Mouse (Mus musculus): ENCODE results near the gene Fbxw5. TPM values are rescaled to one million over a fixed set of nuclear protein-coding genes. Genes with fewer than 3 reads are reported as not detected.

The Fbxw5 gene
- total and polyA plus RNA-seq, 3 experiments: 29.2 to 65.6 TPM; not detected in 1

GRCm38 (mm10) chr2:25479551-25480311 is 20.8 kb upstream of the Fbxw5 start:
- TF ChIP-seq EP300 (IDR thresholded peaks at IDR 0.05; ENCODE audit: low read depth in 1 of 2, low read length in 2 of 2): no peak
- no peak for TF ChIP-seq MXI1 (IDR thresholded peaks at IDR 0.05; ENCODE audit: low read depth, low read length)
- TF ChIP-seq POLR2AphosphoS5 (IDR thresholded peaks at IDR 0.05; ENCODE audit: borderline replicate concordance, low read depth, low read length): no peak
- TF ChIP-seq NELFE (IDR thresholded peaks at IDR 0.05; ENCODE audit: low read depth, low read length): no peak
- TF ChIP-seq MYC (IDR thresholded peaks at IDR 0.05; ENCODE audit: low read depth, low read length): no peak
- TF ChIP-seq CHD2 (IDR thresholded peaks at IDR 0.05; ENCODE audit: low read length): no peak
- no peak for TF ChIP-seq MAX (IDR thresholded peaks at IDR 0.05; ENCODE audit: low read length)
- TF ChIP-seq RAD21 (IDR thresholded peaks at IDR 0.05; ENCODE audit: low read depth, low read length): no peak
- no peak for TF ChIP-seq ZNF384 (IDR thresholded peaks at IDR 0.05; ENCODE audit: low read depth, low read length)
- no peak for TF ChIP-seq E2F4 (IDR thresholded peaks at IDR 0.05; ENCODE audit: borderline replicate concordance, low read depth, low read length)
- TF ChIP-seq BHLHE40 (IDR thresholded peaks at IDR 0.05; ENCODE audit: borderline replicate concordance, low read depth, low read length): no peak
- TF ChIP-seq GABPA (IDR thresholded peaks at IDR 0.05; ENCODE audit: low read depth, low read length): no peak
- TF ChIP-seq HCFC1 (IDR thresholded peaks at IDR 0.05; ENCODE audit: low read depth, low read length): no peak
- no peak for TF ChIP-seq CHD1 (IDR thresholded peaks at IDR 0.05; ENCODE audit: low read depth, low read length)
- no peak for TF ChIP-seq ZC3H11A (IDR thresholded peaks at IDR 0.05; ENCODE audit: low read depth, low read length)
- no peak for TF ChIP-seq RCOR1 (IDR thresholded peaks at IDR 0.05; ENCODE audit: low read depth, low read length)
- no peak for TF ChIP-seq SMC3 (IDR thresholded peaks at IDR 0.05; ENCODE audit: low read depth, low read length)
- TF ChIP-seq ELF1 (IDR thresholded peaks at IDR 0.05; ENCODE audit: low read depth, low read length): no peak
- no peak for TF ChIP-seq TCF12 (IDR thresholded peaks at IDR 0.05; ENCODE audit: low read depth, low read length)
- Histone ChIP-seq H3K9me3 (replicated peaks; ENCODE audit: insufficient read depth, low read length) (no peaks in the 10 kb centered on the region), H3K4me3 (ENCODE audit: control insufficient read depth in 1 of 2, insufficient read depth in 1 of 2, low read depth in 2 of 2, low read length in 2 of 2) (no peak overlapping the region), H3K36me3 (ENCODE audit: control insufficient read depth in 1 of 2, insufficient read depth in 2 of 2, low read length in 2 of 2) (no peaks in the 10 kb centered on the region), H3K27me3 (ENCODE audit: control insufficient read depth in 1 of 2, insufficient read depth in 2 of 2, low read length in 2 of 2) (no peaks in the 10 kb centered on the region), H3K79me2 (ENCODE audit: control insufficient read depth, insufficient read depth, low read length, poor library complexity) (no peaks in the 10 kb centered on the region), H3K27ac (ENCODE audit: control insufficient read depth, low read depth, low read length) (no peak overlapping the region), H3K9ac (ENCODE audit: control insufficient read depth, low read depth, low read length, poor library complexity, severe bottlenecking) (no peak overlapping the region), H3K4me1 (ENCODE audit: control insufficient read depth in 1 of 2, insufficient read depth in 2 of 2, low read length in 2 of 2) (no peaks in the 10 kb centered on the region)
- no peak for DNase-seq (ENCODE audit: low read depth, low spot score)

- H3K79me2 ChIP-seq (ENCODE audit: control insufficient read depth, insufficient read depth, low read length, poor library complexity): no peaks in the 10 kb centered on the region
- TF ChIP-seq ZC3H11A (IDR thresholded peaks at IDR 0.05; ENCODE audit: low read depth, low read length): no peak
- TF ChIP-seq CHD1 (IDR thresholded peaks at IDR 0.05; ENCODE audit: low read depth, low read length): no peak
- TF ChIP-seq MAFK (IDR thresholded peaks at IDR 0.05; ENCODE audit: borderline replicate concordance, low read depth, low read length): no peak
- no peak for TF ChIP-seq CHD2 (IDR thresholded peaks at IDR 0.05; ENCODE audit: low read length)
- TF ChIP-seq ETS1 (IDR thresholded peaks at IDR 0.05; ENCODE audit: low read depth, low read length): no peak
- no peak for TF ChIP-seq RAD21 (IDR thresholded peaks at IDR 0.05; ENCODE audit: low read depth, low read length)
- TF ChIP-seq NELFE (IDR thresholded peaks at IDR 0.05; ENCODE audit: low read depth, low read length): no peak
- no peak for TF ChIP-seq ELF1 (IDR thresholded peaks at IDR 0.05; ENCODE audit: low read depth, low read length)
- no peak for TF ChIP-seq EP300 (IDR thresholded peaks at IDR 0.05; ENCODE audit: low read depth in 1 of 2, low read length in 2 of 2)
- no peak for TF ChIP-seq USF2 (IDR thresholded peaks at IDR 0.05; ENCODE audit: borderline replicate concordance in 1 of 2, insufficient read depth in 1 of 2, low read depth in 1 of 2, low read length in 2 of 2)
- no peak overlapping the region for H3K4me3 ChIP-seq (ENCODE audit: control insufficient read depth in 1 of 2, insufficient read depth in 1 of 2, low read depth in 2 of 2, low read length in 2 of 2)
- no peaks in the 10 kb centered on the region for H3K36me3 ChIP-seq (ENCODE audit: control insufficient read depth in 1 of 2, insufficient read depth in 2 of 2, low read length in 2 of 2)
- DNase-seq (ENCODE audit: low read depth, low spot score): peak; percentile 27
- H3K27ac ChIP-seq (ENCODE audit: control insufficient read depth, low read depth, low read length): no peak overlapping the region
- H3K9ac ChIP-seq (ENCODE audit: control insufficient read depth, low read depth, low read length, poor library complexity, severe bottlenecking): no peak overlapping the region
- H3K4me1 ChIP-seq (ENCODE audit: control insufficient read depth in 1 of 2, insufficient read depth in 2 of 2, low read length in 2 of 2): no peaks in the 10 kb centered on the region
- no peaks in the 10 kb centered on the region; a peak in 1 of 4 replicates for H3K27me3 ChIP-seq (ENCODE audit: control insufficient read depth in 1 of 2, insufficient read depth in 2 of 2, low read length in 2 of 2)
- no peaks in the 10 kb centered on the region for H3K9me3 ChIP-seq (replicated peaks; ENCODE audit: insufficient read depth, low read length)
These were observed 20.0 kb upstream of the Fbxw5 start for GRCm38 (mm10) chr2:25480541-25480940.
